Mouse (Mus musculus): Measurements from ENCODE around the gene Mrgprh.

Gene Mrgprh

GRCm38 (mm10) chr17:12916588-12917380 is 41.0 kb downstream of the Mrgprh start:
- DNase-seq (ENCODE audit: low spot score), result peak; percentile 26

GRCm38 (mm10) chr17:12921073-12921472 is 45.2 kb downstream of the Mrgprh start:
- no peak for DNase-seq (ENCODE audit: low spot score)

GRCm38 (mm10) chr17:12925001-12925400 is 49.2 kb downstream of the Mrgprh start:
- DNase-seq (ENCODE audit: low spot score), result peak; percentile 69

- DNase-seq (ENCODE audit: low spot score), result no peak
These were observed 49.9 kb downstream of the Mrgprh start for GRCm38 (mm10) chr17:12925703-12926180.

All from lung, postnatal 25 days (tissue).